Mouse (Mus musculus) liver, embryonic 16.5 days (tissue): ENCODE results near the gene Mipep. TPM values are rescaled to one million over a fixed set of nuclear protein-coding genes. Genes with fewer than 3 reads are reported as not detected.

ENCODE experiments used
- ATAC-seq: fragments of 200-750 bp; cut with Nextera tagmentation; 2 replicates; pipeline ENCODE4 v1.8.0; 2017; ENCODE audit warnings: low read depth, mild to moderate bottlenecking, moderate number of reproducible peaks, moderate library complexity
- H3K27ac ChIP-seq: fragments of 300-500 bp; sonication (generic); 2 replicates; pipeline ENCODE4 v1.5.1; 2014; ENCODE audit warnings: mild to moderate bottlenecking, low read length
- H3K27me3 ChIP-seq: fragments of 300-500 bp; sonication (generic); 2 replicates; pipeline ENCODE4 v1.6.1; 2014; ENCODE audit warnings: low read depth, low read length, mixed read lengths; ENCODE audit not compliant: control insufficient read depth, insufficient read depth
- H3K36me3 ChIP-seq: fragments of 300-500 bp; sonication (generic); 2 replicates; pipeline ENCODE4 v1.6.1; 2014; ENCODE audit warnings: mild to moderate bottlenecking; ENCODE audit not compliant: control insufficient read depth, insufficient read depth
- H3K4me1 ChIP-seq: fragments of 300-500 bp; sonication (generic); 2 replicates; pipeline ENCODE4 v1.6.1; 2014; ENCODE audit warnings: low read depth, low read length, mixed read lengths; ENCODE audit not compliant: control insufficient read depth
- H3K4me2 ChIP-seq: fragments of 300-500 bp; sonication (generic); 2 replicates; pipeline ENCODE4 v1.6.1; 2014; ENCODE audit warnings: low read depth, low read length, mixed read lengths
- H3K4me3 ChIP-seq: fragments of 300-500 bp; sonication (generic); 2 replicates; pipeline ENCODE4 v1.5.1; 2014; ENCODE audit warnings: low read depth, mild to moderate bottlenecking, low read length
- H3K9ac ChIP-seq: fragments of 300-500 bp; sonication (generic); 2 replicates; pipeline ENCODE4 v1.6.1; 2014; ENCODE audit warnings: low read depth, low read length
- H3K9me3 ChIP-seq: fragments of 300-500 bp; sonication (generic); replicated peaks from 2 replicates; pipeline ENCODE4 v1.6.1; 2016; ENCODE audit warnings: low read length; ENCODE audit not compliant: control insufficient read depth
- WGBS: fragments of 180-500 bp; shearing (Covaris S2); extraction: QIAGEN DNeasy Blood & Tissue Kit; methylation state at CpG from one replicate; pipeline ENCODE4 v1.1.7; 2014; ENCODE audit not compliant: insufficient replicate concordance; 5-methylcytosine and 5-hydroxymethylcytosine counted together
- polyA plus RNA-seq: library from polyadenylated mRNA; unstranded; fragments of >200 nt; fragmentation: Nextera tagmentation; extraction: Ambion mirVana; gene quantifications from 2 replicates; pipeline ENCODE4 v1.2.1, GENCODE M21; 2015

Mipep gene
- polyA plus RNA-seq, 1 experiment from 2014 or later = 9.8 TPM

DNA sequence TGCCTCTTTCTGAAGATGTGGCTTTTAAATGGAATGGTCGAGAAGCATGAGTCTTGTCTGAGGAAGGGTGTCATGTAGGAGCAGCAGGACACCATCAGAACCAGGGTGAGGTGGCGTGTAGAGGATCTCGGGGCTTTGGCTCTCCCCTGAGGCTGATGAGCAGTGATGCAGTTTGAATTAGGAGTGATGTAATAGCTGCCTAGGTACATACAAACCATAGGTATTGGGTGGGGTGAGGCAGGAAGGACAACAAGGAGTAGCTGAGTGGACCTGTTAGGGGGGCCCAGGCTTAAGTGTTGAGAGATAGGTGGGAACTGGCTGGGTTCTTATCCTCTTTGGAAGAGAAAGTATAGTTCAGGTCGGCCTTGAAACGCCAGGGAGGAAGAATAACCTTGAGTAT lies 43.9 kb upstream of the Mipep start:
- no peak overlapping the region for H3K4me2 ChIP-seq
- no peak overlapping the region for H3K9ac ChIP-seq
- no peak for ATAC-seq
- no peak overlapping the region for H3K4me3 ChIP-seq
- peaks cover 14% of the 10 kb centered on the region for H3K4me1 ChIP-seq
- H3K9me3 ChIP-seq = no peaks in the 10 kb centered on the region
- no peaks in the 10 kb centered on the region for H3K27me3 ChIP-seq
- 52% methylated on average over 5 of the region's 5 CpGs for WGBS
- no peaks in the 10 kb centered on the region for H3K36me3 ChIP-seq
- H3K27ac ChIP-seq = no peak overlapping the region

GRCm38 (mm10) chr14:60741033-60741432 lies 43.3 kb upstream of the Mipep start:
- Histone ChIP-seq H3K4me3 (no peak overlapping the region), H3K27ac (no peak overlapping the region), H3K4me1 (peaks cover 14% of the 10 kb centered on the region), H3K4me2 (no peak overlapping the region), H3K27me3 (no peaks in the 10 kb centered on the region), H3K9me3 (no peaks in the 10 kb centered on the region), H3K36me3 (peaks cover 4% of the 10 kb centered on the region; the same call in 1 of the 2 replicates), H3K9ac (no peak overlapping the region)
- ATAC-seq = no peak
- 52% methylated on average over 8 of the region's 8 CpGs for WGBS

DNA sequence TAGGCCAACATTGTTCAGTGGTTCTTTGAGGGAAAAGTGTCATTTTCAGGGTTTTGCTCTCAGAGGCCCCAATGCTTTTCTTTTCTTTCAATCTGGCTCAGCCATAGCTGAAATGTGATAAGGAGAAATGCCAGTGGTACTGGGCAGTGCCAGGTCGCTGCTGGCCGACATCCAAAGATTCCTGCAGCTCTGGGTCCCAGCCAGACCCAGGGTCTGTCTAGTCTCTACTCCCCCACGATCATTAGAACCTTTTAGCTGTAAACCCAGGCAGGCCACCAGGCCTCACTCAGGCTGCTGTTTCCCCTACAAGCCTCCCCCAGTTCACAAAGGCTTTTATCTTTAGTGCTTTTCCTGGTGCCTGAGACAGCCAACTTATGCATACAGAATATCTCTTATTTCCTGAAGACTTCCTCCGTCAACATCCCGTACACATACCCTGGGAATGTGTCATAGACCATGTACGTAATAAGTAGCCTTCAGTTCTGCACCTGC lies 42.8 kb upstream of the Mipep start:
- Histone ChIP-seq H3K9ac (no peak overlapping the region), H3K27me3 (no peaks in the 10 kb centered on the region), H3K36me3 (peaks cover 4% of the 10 kb centered on the region; the same call in 1 of the 2 replicates), H3K27ac (no peak overlapping the region), H3K4me2 (no peak overlapping the region), H3K4me3 (no peak overlapping the region), H3K4me1 (peaks cover 10% of the 10 kb centered on the region), H3K9me3 (no peaks in the 10 kb centered on the region)
- ATAC-seq = no peak
- WGBS = 58% methylated on average over 6 of the region's 6 CpGs

GRCm38 (mm10) chr14:60743681-60744080 lies 40.7 kb upstream of the Mipep start:
- Histone ChIP-seq H3K27ac (no peak overlapping the region), H3K36me3 (peaks cover 7% of the 10 kb centered on the region; the same call in 1 of the 2 replicates), H3K9me3 (no peaks in the 10 kb centered on the region), H3K4me2 (no peak overlapping the region), H3K4me3 (no peak overlapping the region), H3K27me3 (no peaks in the 10 kb centered on the region), H3K9ac (no peak overlapping the region), H3K4me1 (peaks cover 2% of the 10 kb centered on the region; the same call in 1 of the 2 replicates)
- ATAC-seq = no peak
- 69% methylated on average over 9 of the region's 9 CpGs for WGBS

GRCm38 (mm10) chr14:60745201-60745600 lies 39.2 kb upstream of the Mipep start:
- H3K27ac ChIP-seq = no peak overlapping the region
- 34% methylated on average over 6 of the region's 6 CpGs for WGBS
- H3K4me1 ChIP-seq = no peaks in the 10 kb centered on the region; the same call in 1 of the 2 replicates
- no peak overlapping the region for H3K4me2 ChIP-seq
- no peak overlapping the region for H3K4me3 ChIP-seq
- H3K9me3 ChIP-seq = no peaks in the 10 kb centered on the region
- H3K9ac ChIP-seq = no peak overlapping the region
- H3K27me3 ChIP-seq = no peaks in the 10 kb centered on the region
- ATAC-seq = no peak
- H3K36me3 ChIP-seq = peaks cover 7% of the 10 kb centered on the region; the same call in 1 of the 2 replicates

DNA sequence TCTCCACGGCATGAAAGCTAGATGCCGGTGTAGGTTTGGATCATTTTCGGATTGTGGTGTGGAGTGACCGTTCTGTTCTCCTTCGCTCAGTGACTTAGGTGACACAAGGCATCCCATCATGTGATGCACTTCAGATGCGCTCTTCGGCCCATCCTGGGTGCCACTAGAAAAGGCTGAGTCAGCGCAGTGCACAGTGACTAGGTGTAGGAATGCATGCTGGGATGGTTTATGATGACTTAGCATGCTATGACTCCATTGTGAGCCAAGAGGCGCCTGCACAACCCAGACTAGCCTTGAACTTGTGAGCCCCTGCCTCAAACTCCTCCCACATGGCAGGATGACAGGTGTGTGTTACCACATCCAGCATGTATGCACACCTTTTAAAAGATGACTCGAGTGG lies 38.2 kb upstream of the Mipep start:
- no peak for ATAC-seq
- Histone ChIP-seq H3K9ac (no peak overlapping the region), H3K27me3 (no peaks in the 10 kb centered on the region), H3K27ac (no peak overlapping the region), H3K4me2 (no peak overlapping the region), H3K36me3 (peaks cover 7% of the 10 kb centered on the region; the same call in 1 of the 2 replicates), H3K4me3 (no peak overlapping the region), H3K4me1 (no peaks in the 10 kb centered on the region; the same call in 1 of the 2 replicates), H3K9me3 (no peaks in the 10 kb centered on the region)
- WGBS = 81% methylated on average over 10 of the region's 10 CpGs

GRCm38 (mm10) chr14:60747154-60747870 lies 37.1 kb upstream of the Mipep start:
- ATAC-seq = no peak
- Histone ChIP-seq H3K9ac (no peak overlapping the region), H3K36me3 (peaks cover 12% of the 10 kb centered on the region), H3K27me3 (no peaks in the 10 kb centered on the region), H3K4me2 (no peak overlapping the region), H3K27ac (no peak overlapping the region), H3K4me1 (no peaks in the 10 kb centered on the region; the same call in 1 of the 2 replicates), H3K4me3 (no peak overlapping the region), H3K9me3 (no peaks in the 10 kb centered on the region)
- 66% methylated on average over 21 of the region's 21 CpGs for WGBS

- H3K27ac ChIP-seq = peak overlapping the region; percentile 26; the same call in 1 of the 2 replicates
- 57% methylated on average over 12 of the region's 12 CpGs for WGBS
- no peak for ATAC-seq
Measured at GRCm38 (mm10) chr14:60749880-60750279, 34.5 kb upstream of the Mipep start.

DNA sequence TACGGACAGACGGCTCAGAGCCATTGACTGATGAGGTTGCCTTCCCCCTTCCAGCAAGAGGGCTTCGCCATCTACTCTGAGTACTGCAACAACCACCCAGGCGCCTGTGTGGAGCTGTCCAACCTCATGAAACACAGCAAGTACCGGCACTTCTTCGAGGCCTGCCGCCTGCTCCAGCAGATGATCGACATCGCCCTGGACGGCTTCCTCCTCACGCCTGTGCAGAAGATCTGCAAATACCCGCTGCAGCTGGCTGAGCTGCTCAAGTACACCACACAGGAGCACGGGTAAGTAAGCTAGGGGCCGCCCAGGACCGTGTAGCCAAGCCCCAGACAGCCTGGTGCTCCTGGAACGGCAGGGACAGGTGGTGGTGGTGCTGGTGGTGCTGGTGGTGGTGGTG lies 32.8 kb upstream of the Mipep start:
- 75% methylated on average over 16 of the region's 16 CpGs for WGBS
- H3K27me3 ChIP-seq = no peaks in the 10 kb centered on the region
- H3K36me3 ChIP-seq = peaks cover 30% of the 10 kb centered on the region
- H3K4me2 ChIP-seq = no peak overlapping the region
- ATAC-seq = no peak
- no peak overlapping the region for H3K27ac ChIP-seq
- no peak overlapping the region for H3K9ac ChIP-seq
- no peaks in the 10 kb centered on the region for H3K9me3 ChIP-seq
- no peak overlapping the region for H3K4me3 ChIP-seq
- no peaks in the 10 kb centered on the region for H3K4me1 ChIP-seq

More at GRCm38 (mm10) chr14:60749880-60750279, 34.5 kb upstream of the Mipep start:
- Histone ChIP-seq H3K4me2 (no peak overlapping the region), H3K27me3 (no peaks in the 10 kb centered on the region), H3K9ac (no peak overlapping the region), H3K4me1 (no peaks in the 10 kb centered on the region), H3K36me3 (peaks cover 24% of the 10 kb centered on the region), H3K4me3 (no peak overlapping the region), H3K9me3 (no peaks in the 10 kb centered on the region)
